Mouse (Mus musculus) gastrocnemius, postnatal 10 days (tissue): ENCODE results near the gene Carm1. TPM values are rescaled to one million over a fixed set of nuclear protein-coding genes. Genes with fewer than 3 reads are reported as not detected.
"Not testable (repeated sequence)": the region's sequence is repeated elsewhere in the genome, so short reads cannot be mapped to it uniquely, and the experiment has no call there.

Source experiments
- DNase-seq: peaks from one replicate; pipeline ENCODE4 v3.0.0; 2021; ENCODE audit warnings: mixed read lengths
- total RNA-seq, 2 experiments: library from RNA; stranded (reverse); gene quantifications; 2 replicates each; pipeline ENCODE4 v1.2.3; 2021

The Carm1 gene
- total RNA-seq, 2 experiments from 2014 or later = 81.0 to 95.2 TPM

DNA sequence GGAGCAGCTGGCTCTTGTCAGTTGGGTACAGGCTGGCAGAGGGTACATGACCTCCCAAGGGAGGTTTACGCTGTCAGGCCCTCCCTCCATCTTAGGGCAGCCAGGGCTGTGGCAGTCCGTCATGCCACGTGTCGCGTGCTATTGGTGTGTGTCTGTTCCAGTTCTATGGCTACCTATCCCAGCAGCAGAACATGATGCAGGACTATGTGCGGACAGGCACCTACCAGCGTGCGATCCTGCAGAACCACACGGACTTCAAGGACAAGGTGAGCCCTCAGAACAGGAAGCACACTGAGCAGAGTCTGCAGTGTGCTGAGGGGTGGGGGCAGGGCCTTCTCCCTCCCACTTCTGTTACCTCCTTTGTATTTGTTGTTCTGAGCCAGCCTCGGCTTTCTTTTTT, 28.6 kb downstream of the Carm1 start:
- DNase-seq = no peak

DNA sequence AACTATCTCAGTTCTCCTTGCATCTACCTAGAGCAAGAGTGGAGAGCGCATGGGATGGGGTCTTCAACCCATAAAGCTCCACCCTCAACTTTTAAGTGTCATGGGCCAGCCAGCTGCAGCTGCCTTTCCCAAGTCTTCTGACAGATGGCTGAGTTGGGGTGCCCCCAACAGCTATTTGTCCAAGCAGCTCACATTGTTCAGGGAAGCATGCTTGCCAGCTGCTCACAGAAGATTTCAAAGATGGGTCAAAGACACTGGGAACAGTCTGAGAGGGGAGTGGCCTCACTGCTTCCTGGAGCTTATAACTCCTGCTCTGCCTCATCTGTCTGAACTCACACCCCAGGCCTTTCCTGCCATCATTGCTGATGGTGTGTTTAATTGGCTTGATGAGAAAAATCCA, 29.6 kb downstream of the Carm1 start:
- no peak for DNase-seq

DNA sequence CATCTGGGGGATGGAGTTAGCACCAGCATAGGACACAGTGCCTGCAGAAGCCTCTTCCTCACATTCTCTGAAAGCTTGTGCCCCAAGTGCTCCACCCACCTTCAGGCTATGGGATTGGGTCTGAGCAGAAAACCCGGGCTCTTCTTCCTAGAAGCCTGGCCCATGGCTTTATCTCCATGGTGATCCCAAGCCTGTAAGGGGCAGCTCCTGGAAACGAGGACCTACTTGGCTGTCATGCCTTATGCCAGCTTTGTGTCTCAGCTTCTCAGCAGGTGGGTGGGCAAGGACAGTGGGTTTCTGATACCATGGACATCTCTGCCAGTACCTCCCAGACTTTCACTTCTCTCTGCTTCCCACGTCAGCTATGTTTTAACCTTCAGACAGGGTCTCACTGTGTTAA, 31.5 kb downstream of the Carm1 start:
- DNase-seq = no peak

DNA sequence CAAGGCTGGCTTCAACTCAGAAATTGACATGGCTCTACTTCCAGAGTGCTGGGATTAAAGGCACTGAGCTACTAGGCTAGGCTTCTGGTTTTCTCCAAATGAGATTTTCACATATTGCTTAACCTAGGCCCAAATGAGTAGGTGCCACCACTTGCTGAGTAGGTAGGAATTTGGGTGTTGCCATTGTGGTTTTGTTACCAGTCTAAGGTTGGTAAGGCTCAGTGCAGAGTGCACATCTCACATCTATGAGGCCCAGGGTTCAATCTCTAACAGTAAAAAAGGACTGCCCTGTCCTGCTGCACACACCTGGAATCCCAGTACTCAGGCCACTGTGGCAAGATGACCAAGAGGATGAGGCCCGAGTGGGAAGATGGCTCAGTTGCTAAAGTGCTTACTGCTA, 38.7 kb downstream of the Carm1 start:
- DNase-seq = no peak

DNA sequence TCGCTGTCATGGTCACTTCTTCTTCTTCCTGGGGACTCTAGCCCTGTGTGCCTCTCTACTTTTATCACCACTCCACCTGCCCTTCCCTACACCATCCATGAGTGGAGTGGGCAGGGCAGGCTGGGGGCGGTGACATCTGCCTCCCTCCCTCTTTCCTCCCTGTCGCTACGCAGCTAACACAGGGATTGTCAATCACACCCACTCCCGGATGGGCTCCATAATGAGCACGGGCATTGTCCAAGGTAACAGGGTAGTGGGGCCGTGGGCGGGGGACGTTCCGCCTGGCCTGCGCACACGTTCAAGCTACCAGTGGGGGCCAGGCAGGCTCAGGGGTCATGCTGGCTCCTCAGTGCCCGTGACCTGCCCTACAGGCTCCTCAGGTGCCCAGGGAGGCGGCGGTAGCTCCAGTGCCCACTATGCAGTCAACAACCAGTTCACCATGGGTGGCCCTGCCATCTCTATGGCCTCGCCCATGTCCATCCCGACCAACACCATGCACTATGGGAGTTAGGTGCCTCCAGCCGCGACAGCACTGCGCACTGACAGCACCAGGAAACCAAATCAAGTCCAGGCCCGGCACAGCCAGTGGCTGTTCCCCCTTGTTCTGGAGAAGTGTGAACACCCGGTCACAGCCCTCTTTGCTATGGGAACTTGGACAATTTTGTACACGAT, 41.1 kb downstream of the Carm1 start:
- DNase-seq = no peak

DNA sequence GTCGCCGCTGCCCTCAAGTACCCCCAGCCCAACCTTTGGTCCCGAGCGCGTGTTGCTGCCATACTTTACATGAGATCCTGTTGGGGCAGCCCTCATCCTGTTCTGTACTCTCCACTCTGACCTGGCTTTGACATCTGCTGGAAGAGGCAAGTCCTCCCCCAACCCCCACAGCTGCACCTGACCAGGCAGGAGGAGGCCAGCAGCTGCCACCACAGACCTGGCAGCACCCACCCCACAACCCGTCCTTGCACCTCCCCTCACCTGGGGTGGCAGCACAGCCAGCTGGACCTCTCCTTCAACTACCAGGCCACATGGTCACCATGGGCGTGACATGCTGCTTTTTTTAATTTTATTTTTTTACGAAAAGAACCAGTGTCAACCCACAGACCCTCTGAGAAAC, 41.7 kb downstream of the Carm1 start:
- no peak for DNase-seq

DNA sequence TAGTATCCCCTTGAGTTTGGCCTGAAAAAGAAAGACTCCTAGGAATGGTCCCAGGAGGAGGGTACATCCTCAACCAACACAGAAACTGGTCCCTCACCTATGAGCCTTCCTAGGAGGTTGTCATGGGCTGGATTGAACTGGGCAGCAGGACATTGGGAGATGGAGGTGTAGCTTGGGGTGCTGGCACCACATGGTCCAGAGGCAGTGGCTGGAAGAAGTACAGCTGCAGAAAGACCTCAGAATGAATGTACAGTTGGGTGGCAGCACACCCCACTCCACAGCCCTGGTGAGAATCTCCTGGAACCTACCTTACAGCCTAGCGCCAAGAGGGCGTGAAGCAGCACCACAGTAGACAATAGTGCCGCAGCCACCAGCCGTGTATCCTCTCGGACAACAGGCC, 42.8 kb downstream of the Carm1 start:
- no peak for DNase-seq

DNA sequence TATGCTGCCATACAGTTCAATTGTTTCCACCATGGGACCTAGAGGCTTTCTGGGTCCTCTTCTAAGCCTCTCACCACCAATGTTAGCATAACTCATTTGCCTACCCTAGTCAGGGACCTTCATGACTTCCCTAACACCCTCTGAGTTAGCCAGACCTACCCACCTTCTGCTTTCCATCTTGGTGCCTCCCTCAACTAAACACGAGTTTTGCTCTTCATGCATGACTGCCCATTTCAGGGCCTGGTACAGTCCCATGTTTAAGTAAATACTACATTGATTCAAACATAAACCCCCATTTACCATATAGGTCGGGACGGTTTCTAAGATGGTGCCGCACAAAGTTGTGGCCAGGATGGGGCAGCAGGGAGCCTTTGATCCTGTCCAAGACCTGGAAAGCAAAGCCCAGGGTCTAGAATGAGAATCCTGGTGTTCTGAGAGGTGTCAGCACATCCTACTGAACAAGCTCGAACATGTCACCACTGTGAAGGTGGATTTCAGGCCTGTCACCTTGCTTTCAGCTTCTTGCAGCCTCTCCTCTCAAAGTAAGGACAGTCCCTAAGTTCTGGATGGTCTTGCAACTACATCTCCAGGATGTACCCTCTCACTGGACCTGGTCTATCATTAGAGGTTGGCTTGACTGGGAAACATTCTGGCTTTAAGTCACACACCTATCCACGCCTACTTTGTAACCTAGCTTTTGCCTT, 44.6 kb downstream of the Carm1 start:
- no peak for DNase-seq

DNA sequence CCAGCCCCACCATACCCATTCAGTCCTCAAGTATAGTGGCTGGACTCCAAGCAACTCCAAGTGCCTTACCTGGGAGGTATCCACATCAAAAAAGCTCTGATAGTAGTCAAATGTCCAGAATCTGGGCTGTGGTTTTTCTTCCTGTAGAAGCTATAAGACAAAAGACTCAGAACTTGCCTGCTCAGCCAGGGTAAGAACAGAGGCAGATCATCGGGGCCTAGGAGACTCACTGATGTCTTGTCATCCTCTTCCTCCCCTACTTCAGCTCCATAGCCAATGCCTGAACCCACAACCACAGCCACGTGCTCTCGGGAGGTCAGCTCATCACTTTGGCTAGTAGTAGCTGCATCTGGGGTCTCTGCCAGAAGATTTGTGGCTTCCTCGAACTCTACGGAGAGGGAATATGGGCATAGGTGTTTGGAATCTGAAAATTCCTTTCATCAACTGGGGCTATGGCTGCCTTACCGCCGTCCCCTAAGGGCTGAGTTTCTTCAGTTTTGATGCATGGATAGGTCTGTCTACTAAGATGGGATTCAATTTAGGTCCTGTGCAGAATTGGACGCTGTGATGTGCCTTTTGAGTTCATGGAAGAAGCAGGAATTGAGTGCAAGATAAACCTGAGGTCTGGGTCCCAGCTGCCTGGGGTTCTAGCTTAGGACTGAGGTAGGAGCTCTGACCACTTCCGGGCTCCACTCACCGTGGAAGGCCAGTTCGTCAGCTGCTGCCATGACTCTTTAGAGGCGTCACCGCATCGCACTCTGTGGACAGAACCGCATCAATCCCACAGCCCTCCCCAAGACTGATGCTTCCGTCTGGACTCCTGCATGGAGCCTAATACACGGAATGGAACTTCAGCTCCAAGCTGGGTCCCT, 45.4 kb downstream of the Carm1 start:
- DNase-seq = no peak

DNA sequence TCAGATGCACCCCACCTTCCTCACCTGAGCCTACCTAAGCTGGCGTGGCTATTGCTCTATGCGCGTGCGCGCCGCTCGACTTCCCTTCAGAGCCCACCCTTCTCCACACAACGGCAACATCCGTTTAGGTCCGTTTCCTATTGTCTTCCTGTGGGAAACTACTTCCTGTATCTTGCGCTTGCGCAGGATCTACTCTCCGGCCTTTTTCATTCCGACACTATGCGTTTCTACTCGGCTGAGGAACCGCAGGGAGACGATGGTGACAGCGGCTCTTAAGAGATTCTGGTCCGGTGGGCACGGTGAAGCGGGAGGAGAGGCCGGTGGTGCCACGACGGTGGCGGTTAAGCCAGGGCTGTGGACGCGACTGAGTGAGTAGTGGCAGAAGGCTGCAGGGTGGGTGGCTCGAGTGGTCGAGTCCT, 46.0 kb downstream of the Carm1 start, which contains the start of the genes Timm29 and Yipf2:
TSS of gene Timm29 (plus strand) at position 20 of the 419 bp plus-strand sequence.
TSS of gene Yipf2 (minus strand) at position 126 of the 419 bp plus-strand sequence.
- DNase-seq = peak; percentile 75

DNA sequence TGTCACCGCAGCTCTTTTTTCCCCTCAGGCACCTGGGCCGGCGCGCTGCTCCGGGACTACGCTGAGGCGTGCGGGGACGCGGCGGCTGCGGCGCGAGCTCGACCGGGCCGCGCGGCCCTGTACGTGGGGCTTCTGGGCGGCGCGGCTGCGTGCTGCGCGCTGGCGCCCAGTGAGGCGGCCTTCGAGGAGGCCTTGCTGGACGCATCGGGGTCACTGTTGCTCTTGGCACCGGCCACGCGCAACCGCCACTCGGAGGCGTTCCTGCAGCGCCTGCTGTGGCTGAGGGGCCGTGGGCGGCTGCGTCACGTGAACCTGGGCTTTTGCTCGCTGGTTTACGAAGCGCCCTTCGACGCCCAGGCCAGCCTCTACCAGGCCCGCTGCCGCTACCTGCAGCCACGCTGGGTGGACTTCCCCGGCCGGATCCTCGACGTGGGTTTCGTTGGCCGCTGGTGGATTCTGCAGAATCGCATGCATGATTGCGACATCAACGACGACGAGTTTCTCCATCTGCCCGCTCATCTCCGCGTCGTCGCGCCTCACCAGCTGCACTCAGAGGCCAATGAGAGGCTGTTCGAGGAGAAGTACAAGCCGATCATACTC, 46.5 kb downstream of the Carm1 start:
- peak; percentile 58 for DNase-seq

DNA sequence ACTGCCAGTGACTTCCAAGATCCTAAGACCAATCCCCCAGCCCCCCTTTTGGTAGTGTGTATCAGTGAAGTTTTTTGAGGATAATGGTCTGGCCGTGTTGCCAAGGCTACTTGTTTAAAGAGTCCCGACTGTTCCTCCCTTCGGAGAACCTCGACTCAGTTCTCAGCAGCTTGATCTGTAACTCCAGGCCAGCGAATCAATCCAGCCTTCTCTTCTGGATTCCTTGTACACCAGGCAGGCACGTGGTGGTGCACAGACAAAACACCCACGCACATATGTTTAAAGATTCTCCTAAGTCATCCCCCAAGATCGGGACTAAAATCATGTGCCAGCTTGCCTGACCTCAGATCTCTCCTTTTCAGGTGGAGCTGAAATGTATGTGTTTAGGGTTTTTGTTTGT, 47.7 kb downstream of the Carm1 start:
- not testable (repeated sequence) for DNase-seq

DNA sequence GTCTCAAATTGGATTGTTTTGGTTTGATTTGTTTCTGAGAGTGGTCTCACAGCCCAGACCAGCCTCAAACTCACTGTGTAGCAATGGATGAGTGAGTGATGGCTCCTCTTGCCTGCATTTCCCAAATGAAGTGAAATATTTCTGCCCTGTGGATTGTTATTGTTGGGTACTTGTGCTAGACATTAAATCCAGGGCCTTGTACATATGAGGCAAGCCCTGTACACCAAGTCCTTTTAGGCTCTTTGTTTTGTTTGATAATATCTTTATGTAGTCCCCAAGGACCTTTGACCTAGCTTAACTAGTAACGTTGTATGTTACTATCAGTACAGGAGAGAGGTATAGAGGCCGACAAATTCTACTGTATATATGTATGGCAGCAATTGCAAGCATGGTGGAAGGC, 48.1 kb downstream of the Carm1 start:
- DNase-seq = no peak

DNA sequence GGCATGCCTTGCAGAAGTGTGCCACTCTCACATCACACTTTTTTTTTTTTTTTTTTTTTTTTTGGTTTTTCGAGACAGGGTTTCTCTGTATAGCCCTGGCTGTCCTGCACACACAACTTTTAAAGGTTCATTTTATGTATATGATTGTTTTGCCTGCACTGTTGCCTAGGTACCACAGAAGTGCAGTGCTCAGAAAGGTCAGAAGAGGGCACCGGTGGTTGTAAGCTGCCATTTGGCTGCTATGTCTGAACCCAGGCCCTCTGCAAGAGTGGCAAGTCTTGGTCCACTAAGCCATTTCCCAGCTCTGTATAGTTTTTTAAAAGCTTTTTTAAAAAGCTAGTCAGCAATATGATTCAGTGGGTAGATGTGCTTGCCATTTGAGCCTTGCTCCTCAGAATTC, 51.5 kb downstream of the Carm1 start:
- DNase-seq = no peak

DNA sequence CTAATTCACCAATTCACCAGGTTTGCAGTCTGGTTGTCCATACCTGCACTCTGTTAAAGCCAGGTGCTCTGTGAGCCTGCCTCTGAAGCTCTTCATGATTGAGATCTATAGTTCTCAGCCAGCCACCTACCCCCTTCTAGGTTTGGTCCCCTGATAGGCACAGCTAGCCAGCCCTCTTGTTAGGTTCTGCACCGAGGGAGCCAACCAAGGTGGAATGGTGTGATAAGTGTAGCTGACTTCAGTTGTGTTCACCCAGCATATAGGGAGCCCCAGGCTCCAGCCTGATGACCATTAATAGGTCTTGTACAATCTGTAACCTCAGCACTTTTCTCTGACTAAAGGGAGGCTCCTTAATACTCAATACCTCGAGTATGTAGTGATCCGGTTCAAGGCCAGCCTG, 53.5 kb downstream of the Carm1 start:
- no peak for DNase-seq

DNA sequence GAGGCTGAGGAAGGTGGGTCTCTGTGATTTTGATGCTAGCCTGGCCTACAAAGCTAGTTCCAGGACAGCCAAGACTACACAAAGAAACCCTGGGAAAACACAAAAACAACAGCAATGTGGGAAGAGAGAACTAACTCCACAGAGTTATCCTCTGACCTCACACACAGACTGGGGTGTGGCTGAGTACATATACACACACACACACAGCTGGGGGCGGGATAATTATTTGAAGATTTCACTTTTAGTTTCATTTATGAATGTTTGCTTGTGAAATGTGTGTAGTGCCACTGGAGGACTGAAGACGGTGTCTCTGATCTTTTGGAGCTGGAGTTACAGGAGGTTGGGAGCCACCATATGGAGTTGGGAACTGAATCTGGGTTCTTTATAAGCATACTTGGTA, 54.4 kb downstream of the Carm1 start:
- no peak for DNase-seq

DNA sequence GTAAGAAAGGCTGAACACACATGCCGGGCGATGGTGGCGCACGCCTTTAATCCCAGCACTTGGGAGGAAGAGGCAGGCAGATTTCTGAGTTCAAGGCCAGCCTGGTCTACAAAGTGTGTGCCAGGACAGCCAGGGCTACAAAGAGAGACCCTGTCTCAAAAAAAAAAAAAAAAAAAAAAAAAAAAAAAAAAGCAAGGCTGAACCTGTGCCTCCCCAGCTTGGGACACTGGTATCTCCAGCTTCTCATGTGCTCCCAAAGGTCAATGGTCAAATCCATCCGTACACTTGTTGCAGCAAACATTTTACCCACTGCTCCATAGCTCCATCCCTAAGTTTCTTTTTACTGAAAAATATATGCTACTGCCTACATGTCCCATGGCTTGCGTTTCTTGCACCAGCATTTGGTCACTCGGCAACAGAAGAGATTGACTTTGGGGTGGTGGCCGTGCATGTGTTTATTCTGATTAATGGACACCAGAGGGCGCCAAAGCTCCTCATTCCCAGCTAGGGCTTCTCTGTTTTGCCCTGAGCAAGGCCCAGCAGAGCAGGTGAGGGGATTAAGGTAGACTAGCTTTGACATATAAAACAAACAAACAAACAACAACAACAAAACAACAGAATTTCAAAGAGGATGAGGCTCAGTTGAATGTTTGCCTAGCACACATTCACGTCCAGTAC, 55.2 kb downstream of the Carm1 start:
- DNase-seq = peak; percentile 59

DNA sequence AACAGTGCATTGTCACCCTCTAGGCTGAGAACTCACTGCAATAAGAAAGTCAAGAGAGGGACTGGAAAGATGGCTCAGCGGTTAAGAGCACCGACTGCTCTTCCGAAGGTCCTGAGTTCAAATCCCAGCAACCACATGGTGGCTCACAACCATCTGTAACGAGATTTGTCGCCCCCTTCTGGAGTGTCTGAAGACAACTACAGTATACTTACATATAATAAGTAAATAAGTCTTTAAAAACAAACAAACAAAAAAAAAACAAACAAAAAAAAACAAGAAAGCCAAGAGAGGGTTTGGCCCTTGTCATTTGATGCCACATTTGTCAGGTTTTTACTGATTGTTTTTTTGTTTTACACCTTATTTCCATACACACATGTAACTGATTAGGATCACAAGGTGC, 57.4 kb downstream of the Carm1 start:
- no peak for DNase-seq

DNA sequence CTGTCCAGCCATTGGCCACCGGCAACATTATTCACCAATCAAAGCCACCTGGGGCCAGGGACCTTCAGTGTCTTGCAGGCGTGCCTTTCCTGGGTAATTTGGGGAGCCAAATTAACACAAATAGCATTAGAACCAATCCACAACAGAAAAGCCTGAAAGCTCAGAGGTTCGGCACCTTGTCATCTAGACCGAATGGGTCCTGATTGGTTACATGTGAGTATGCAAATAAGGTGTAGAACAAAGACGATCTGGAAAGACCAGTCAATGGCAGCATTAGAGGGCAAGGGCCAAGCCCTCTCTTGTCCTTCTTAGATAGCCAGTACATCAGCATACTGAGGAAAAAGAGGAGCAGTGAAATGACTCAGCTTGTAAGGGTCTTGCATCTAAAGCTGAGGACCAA, 59.2 kb downstream of the Carm1 start:
- no peak for DNase-seq

DNA sequence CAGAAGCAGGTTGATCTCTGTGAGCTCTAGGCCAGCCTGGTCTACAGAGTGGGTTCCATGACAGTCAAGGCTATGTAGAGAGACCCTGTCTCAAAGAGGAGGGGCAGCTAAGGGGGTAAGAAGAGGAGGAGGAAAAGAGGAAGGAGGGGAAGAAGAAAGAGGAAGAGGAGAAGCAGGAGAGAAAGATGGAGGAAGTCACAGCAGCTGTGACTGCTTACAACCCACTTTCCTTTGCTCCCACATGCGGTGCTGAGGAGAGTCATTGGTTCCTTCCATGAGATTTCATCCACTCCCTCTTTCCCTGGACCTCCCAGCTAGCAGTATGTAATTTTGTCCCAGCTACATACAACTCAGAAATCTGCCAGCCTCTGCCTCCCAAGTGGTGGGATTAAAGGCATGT, 60.0 kb downstream of the Carm1 start:
- DNase-seq = no peak

DNA sequence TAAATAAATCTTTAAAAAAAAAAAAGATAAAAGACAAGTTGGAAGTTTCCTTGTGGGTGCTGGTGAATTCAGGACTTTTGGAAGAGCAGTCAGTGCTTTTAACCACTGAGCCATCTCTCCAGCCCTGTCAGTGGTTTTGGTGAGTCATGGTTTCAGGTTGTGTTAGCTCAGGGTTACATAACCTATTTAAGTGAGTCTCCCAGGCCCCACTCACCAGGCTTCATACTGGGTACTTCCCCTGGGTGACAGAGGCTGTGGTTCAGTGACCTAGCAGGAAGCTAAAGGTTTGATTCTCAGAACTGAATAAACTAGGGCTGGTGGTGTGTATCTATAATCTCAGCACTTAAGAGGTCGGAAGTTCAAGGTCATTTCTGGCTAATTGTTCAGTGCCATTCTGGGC, 63.2 kb downstream of the Carm1 start:
- DNase-seq = no peak
